8 mouse cellular contexts compared by ENCODE assay signal in genomic region chr11:119914381-119914780, GRCm38 (mm10). TPM values are rescaled to one million over a fixed set of nuclear protein-coding genes. Genes with fewer than 3 reads are reported as not detected.
A peak's percentile ranks its signal among the peaks of the same experiment; 100 is the strongest.
DNase-seq lines count a peak whose midpoint lies in the region; ATAC-seq and TF ChIP-seq lines count a peak whose summit lies in the region.

No protein-coding gene starts in this region.

- WGBS in kidney, adult 2 months, result 10% methylated on average over 4 of the region's 4 CpGs
- 35% methylated on average over 4 of the region's 4 CpGs for WGBS in hindbrain, embryonic 11.5 days
- WGBS in midbrain, embryonic 11.5 days, result 21% methylated on average over 4 of the region's 4 CpGs

- H3K36me3 ChIP-seq in kidney, adult 2 months (ENCODE audit: control insufficient read depth, insufficient read depth, low read length), result peaks cover 1% of the 10 kb centered on the region; the same call in 1 of the 2 replicates
- 0 out of 2 replicates have a peak, but pooled peaks cover 3% of the 10 kb centered on the region for H3K36me3 ChIP-seq in hindbrain, embryonic 11.5 days (ENCODE audit: control insufficient read depth, insufficient read depth, low read length)
- H3K36me3 ChIP-seq in midbrain, embryonic 11.5 days (ENCODE audit: control insufficient read depth, insufficient read depth, low read length), result peaks cover 11% of the 10 kb centered on the region; the same call in 1 of the 2 replicates

- H3K9me3 ChIP-seq in hindbrain, embryonic 11.5 days (ENCODE audit: control insufficient read depth, low read length), result no peaks in the 10 kb centered on the region
- H3K9me3 ChIP-seq in midbrain, embryonic 11.5 days (ENCODE audit: control insufficient read depth, low read length), result no peaks in the 10 kb centered on the region

- peak overlapping the region; percentile 91 for H3K27ac ChIP-seq in kidney, adult 2 months (ENCODE audit: insufficient read depth, low read depth, low read length)
- H3K27ac ChIP-seq in bone marrow macrophage, adult 2 months (ENCODE audit: insufficient read depth, low read depth, low read length), result peak overlapping the region; percentile 58; the same call in 1 of the 2 replicates
- no peak overlapping the region for H3K27ac ChIP-seq in hindbrain, embryonic 11.5 days (ENCODE audit: low read depth, low read length)
- no peak overlapping the region for H3K27ac ChIP-seq in midbrain, embryonic 11.5 days (ENCODE audit: low read depth, low read length)

- H3K9ac ChIP-seq in hindbrain, embryonic 11.5 days (ENCODE audit: low read depth, low read length), result peak overlapping the region; percentile 94
- H3K9ac ChIP-seq in midbrain, embryonic 11.5 days (ENCODE audit: low read length), result peak overlapping the region; percentile 98

- no peak for TF ChIP-seq POLR2A in kidney, adult 2 months (IDR thresholded peaks at IDR 0.05; ENCODE audit: low read depth, low read length)
- TF ChIP-seq POLR2A in bone marrow macrophage, adult 2 months (IDR thresholded peaks at IDR 0.05; ENCODE audit: borderline replicate concordance, low read depth, low read length), result no peak

- no peak for DNase-seq in kidney, adult 2 months
- DNase-seq in kidney, adult 8-10 months, result no peak
- DNase-seq in hindbrain, embryonic 11.5 days (ENCODE audit: low spot score), result no peak
- DNase-seq in midbrain, embryonic 11.5 days (ENCODE audit: low spot score, missing footprints), result no peak
- no peak for DNase-seq in adrenal gland, postnatal 14 days
- no peak for DNase-seq in adrenal gland, postnatal 10 days
- no peak for DNase-seq in gastrocnemius, postnatal 4 days (ENCODE audit: low spot score in 2 of 2)

- TF ChIP-seq CTCF in kidney, adult 2 months (conservative IDR thresholded peaks at IDR 0.05; ENCODE audit: insufficient read depth, insufficient read length, low read depth, low read length), result no peak
- TF ChIP-seq CTCF in bone marrow macrophage, adult 2 months (IDR thresholded peaks at IDR 0.05; ENCODE audit: low read depth, low read length), result no peak

- peak overlapping the region; percentile 77 for H3K4me3 ChIP-seq in kidney, adult 2 months (ENCODE audit: insufficient read depth, low read depth, low read length)
- H3K4me3 ChIP-seq in bone marrow macrophage, adult 2 months (ENCODE audit: insufficient read depth, low read length), result peak overlapping the region; percentile 93
- peak overlapping the region; percentile 95 for H3K4me3 ChIP-seq in hindbrain, embryonic 11.5 days (ENCODE audit: low read depth, low read length)
- peak overlapping the region; percentile 94 for H3K4me3 ChIP-seq in midbrain, embryonic 11.5 days (ENCODE audit: low read depth, low read length)

- H3K4me1 ChIP-seq in kidney, adult 2 months (ENCODE audit: control insufficient read depth, insufficient read depth, low read length), result peaks cover 38% of the 10 kb centered on the region
- peaks cover 28% of the 10 kb centered on the region for H3K4me1 ChIP-seq in bone marrow macrophage, adult 2 months (ENCODE audit: control insufficient read depth, insufficient read depth, low read length)
- H3K4me1 ChIP-seq in hindbrain, embryonic 11.5 days (replicated peaks; ENCODE audit: control insufficient read depth, insufficient read depth, low read length), result peaks cover 7% of the 10 kb centered on the region
- peaks cover 19% of the 10 kb centered on the region for H3K4me1 ChIP-seq in midbrain, embryonic 11.5 days (ENCODE audit: control insufficient read depth, insufficient read depth, low read length)

- H3K4me2 ChIP-seq in hindbrain, embryonic 11.5 days (replicated peaks; ENCODE audit: low read depth, low read length), result peak overlapping the region; percentile 95
- H3K4me2 ChIP-seq in midbrain, embryonic 11.5 days, result peak overlapping the region; percentile 87

- no peak for ATAC-seq in hindbrain, embryonic 11.5 days (ENCODE audit: low FRiP score)
- ATAC-seq in midbrain, embryonic 11.5 days (ENCODE audit: low FRiP score), result no peak

- H3K27me3 ChIP-seq in kidney, adult 2 months (replicated peaks; ENCODE audit: control insufficient read depth, insufficient read depth, low read length), result no peaks in the 10 kb centered on the region
- no peaks in the 10 kb centered on the region for H3K27me3 ChIP-seq in hindbrain, embryonic 11.5 days (ENCODE audit: control insufficient read depth, insufficient read depth, low read length)
- no peaks in the 10 kb centered on the region for H3K27me3 ChIP-seq in midbrain, embryonic 11.5 days (ENCODE audit: control insufficient read depth, insufficient read depth, low read length)

RNA-seq across cellular contexts. Expression of gene Chmp6, which starts 1.1 kb away (rescaled TPM):
- 97.2 and 106 TPM in 2 replicates for polyA plus RNA-seq in kidney, adult 2 months (2012; rRNA removed)
- polyA plus RNA-seq in bone marrow macrophage, adult 2 months (2012; ENCODE audit: insufficient read depth, insufficient read length, missing spikeins), result 34.0 and 34.8 TPM in 2 replicates
- 87.2 and 88.3 TPM in 2 replicates for polyA plus RNA-seq in hindbrain, embryonic 11.5 days (2014; fragmentation: Nextera tagmentation; extraction: Ambion mirVana)
- polyA plus RNA-seq in midbrain, embryonic 11.5 days (2014; fragmentation: Nextera tagmentation; extraction: Ambion mirVana), result 85.4 and 91.8 TPM in 2 replicates
- total RNA-seq in adrenal gland, postnatal 14 days (2021), result 31.0 and 37.3 TPM in 2 replicates
- total RNA-seq in adrenal gland, postnatal 10 days (2021), result 10 to 100 TPM; 34.7 to 40.0 TPM
- total RNA-seq in gastrocnemius, postnatal 4 days (2021), result 10 to 100 TPM; 37.3 to 37.9 TPM

RNA-seq across cellular contexts. Expression of gene Baiap2, which starts 28.2 kb away (rescaled TPM):
- 78.1 and 88.4 TPM in 2 replicates for polyA plus RNA-seq in kidney, adult 2 months (2012; rRNA removed)
- 38.5 and 41.8 TPM in 2 replicates for polyA plus RNA-seq in bone marrow macrophage, adult 2 months (2012; ENCODE audit: insufficient read depth, insufficient read length, missing spikeins)
- 10.1 and 11.5 TPM in 2 replicates for polyA plus RNA-seq in hindbrain, embryonic 11.5 days (2014; fragmentation: Nextera tagmentation; extraction: Ambion mirVana)
- polyA plus RNA-seq in midbrain, embryonic 11.5 days (2014; fragmentation: Nextera tagmentation; extraction: Ambion mirVana), result 9.0 and 9.8 TPM in 2 replicates
- total RNA-seq in adrenal gland, postnatal 14 days (2021), result 20.8 TPM in 2 replicates
- 10 to 100 TPM; 18.9 to 21.3 TPM for total RNA-seq in adrenal gland, postnatal 10 days (2021)
- 1 to 10 TPM; 8.1 to 8.5 TPM for total RNA-seq in gastrocnemius, postnatal 4 days (2021)

Comparison
In these comparisons a context has a peak if more than half of its experiments do, and no peak if none do; other contexts are left out.
1. H3K27ac ChIP-seq: peak in kidney, adult 2 months (single experiment) and bone marrow macrophage, adult 2 months (single experiment); none in hindbrain, embryonic 11.5 days (single experiment) and midbrain, embryonic 11.5 days (single experiment).
2. Peak in every context shown above with its lines, with median percentiles within 50 percentile points of each other: H3K4me3 ChIP-seq.